Mouse (Mus musculus): ENCODE data around the gene 5430427O19Rik. TPM values are rescaled to one million over a fixed set of nuclear protein-coding genes. Genes with fewer than 3 reads are reported as not detected.

The 5430427O19Rik gene
- total and polyA plus RNA-seq, 2 experiments from 2014 or later: not detected

GRCm38 (mm10) chrX:85868079-85868478 lies 2.1 kb upstream of the 5430427O19Rik start:
- no peaks in the 10 kb centered on the region for H3K4me1 ChIP-seq (ENCODE audit: insufficient read depth, low read length)
- no peaks in the 10 kb centered on the region for H3K36me3 ChIP-seq (ENCODE audit: insufficient read depth, low read length)
- no peak overlapping the region for H3K9ac ChIP-seq (replicated peaks; ENCODE audit: low read length, poor library complexity, severe bottlenecking)
- no peak for TF ChIP-seq CTCF (IDR thresholded peaks at IDR 0.05)
- H3K9me3 ChIP-seq (ENCODE audit: low read length): no peaks in the 10 kb centered on the region
- WGBS: 80% methylated on average over 3 of the region's 3 CpGs
- no peak overlapping the region for H3K27ac ChIP-seq (ENCODE audit: low read depth, low read length)
- no peak overlapping the region for H3K4me3 ChIP-seq (ENCODE audit: low read depth, low read length)
- H3K4me2 ChIP-seq (ENCODE audit: low read depth, low read length, poor library complexity, severe bottlenecking): no peak overlapping the region
- DNase-seq (ENCODE audit: low spot score): no peak
- no peak for ATAC-seq (ENCODE audit: low FRiP score)
- H3K27me3 ChIP-seq (ENCODE audit: insufficient read depth, low read length): no peaks in the 10 kb centered on the region

- Histone ChIP-seq H3K4me1 (ENCODE audit: insufficient read depth, low read length) (no peaks in the 10 kb centered on the region), H3K4me2 (ENCODE audit: low read depth, low read length, poor library complexity, severe bottlenecking) (no peak overlapping the region), H3K27ac (ENCODE audit: low read depth, low read length) (no peak overlapping the region), H3K4me3 (ENCODE audit: low read depth, low read length) (no peak overlapping the region), H3K9me3 (ENCODE audit: low read length) (no peaks in the 10 kb centered on the region), H3K36me3 (ENCODE audit: insufficient read depth, low read length) (no peaks in the 10 kb centered on the region), H3K9ac (replicated peaks; ENCODE audit: low read length, poor library complexity, severe bottlenecking) (no peak overlapping the region), H3K27me3 (ENCODE audit: insufficient read depth, low read length) (no peaks in the 10 kb centered on the region)
- 93% methylated on average over 11 of the region's 11 CpGs for WGBS
- no peak for DNase-seq (ENCODE audit: low spot score)
- ATAC-seq (ENCODE audit: low FRiP score): no peak
- no peak for TF ChIP-seq CTCF (IDR thresholded peaks at IDR 0.05)
Observed at GRCm38 (mm10) chrX:85871371-85872056, 1.4 kb downstream of the 5430427O19Rik start.

GRCm38 (mm10) chrX:85874367-85874766 lies 4.2 kb downstream of the 5430427O19Rik start:
- Histone ChIP-seq H3K4me3 (ENCODE audit: low read depth, low read length) (no peak overlapping the region), H3K4me2 (ENCODE audit: low read depth, low read length, poor library complexity, severe bottlenecking) (no peak overlapping the region), H3K27me3 (ENCODE audit: insufficient read depth, low read length) (no peaks in the 10 kb centered on the region), H3K4me1 (ENCODE audit: insufficient read depth, low read length) (no peaks in the 10 kb centered on the region), H3K36me3 (ENCODE audit: insufficient read depth, low read length) (no peaks in the 10 kb centered on the region), H3K9me3 (ENCODE audit: low read length) (no peaks in the 10 kb centered on the region), H3K27ac (ENCODE audit: low read depth, low read length) (no peak overlapping the region), H3K9ac (replicated peaks; ENCODE audit: low read length, poor library complexity, severe bottlenecking) (no peak overlapping the region)
- ATAC-seq (ENCODE audit: low FRiP score): no peak
- no peak for TF ChIP-seq CTCF (IDR thresholded peaks at IDR 0.05)
- DNase-seq (ENCODE audit: low spot score): no peak
- 92% methylated on average over 4 of the region's 4 CpGs for WGBS

DNA sequence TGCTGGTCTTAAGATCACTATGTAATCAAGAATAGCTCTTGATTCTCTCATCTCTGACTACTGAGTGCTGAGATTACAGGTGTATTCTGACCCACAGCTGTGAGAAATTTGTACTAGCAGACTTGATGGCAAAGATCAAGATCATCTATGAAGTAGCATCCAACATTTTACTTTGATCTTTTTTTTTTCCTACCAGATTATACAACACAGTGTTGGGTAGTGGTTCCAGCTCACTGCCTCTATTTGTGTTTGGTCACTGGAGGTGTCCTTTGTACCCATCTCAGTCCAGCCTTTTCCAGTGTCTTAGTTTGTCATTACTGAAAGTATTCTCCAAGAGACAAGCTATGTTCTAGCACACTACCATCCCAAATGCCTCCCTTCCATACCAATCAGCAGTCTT lies 5.8 kb downstream of the 5430427O19Rik start:
- H3K4me3 ChIP-seq (ENCODE audit: low read depth, low read length): no peak overlapping the region
- H3K9me3 ChIP-seq (ENCODE audit: low read length): no peaks in the 10 kb centered on the region
- no peak overlapping the region for H3K9ac ChIP-seq (replicated peaks; ENCODE audit: low read length, poor library complexity, severe bottlenecking)
- DNase-seq (ENCODE audit: low spot score): no peak
- H3K4me2 ChIP-seq (ENCODE audit: low read depth, low read length, poor library complexity, severe bottlenecking): no peak overlapping the region
- no peak for TF ChIP-seq CTCF (IDR thresholded peaks at IDR 0.05)
- no peaks in the 10 kb centered on the region for H3K4me1 ChIP-seq (ENCODE audit: insufficient read depth, low read length)
- H3K27ac ChIP-seq (ENCODE audit: low read depth, low read length): no peak overlapping the region
- H3K36me3 ChIP-seq (ENCODE audit: insufficient read depth, low read length): no peaks in the 10 kb centered on the region
- no peak for ATAC-seq (ENCODE audit: low FRiP score)
- H3K27me3 ChIP-seq (ENCODE audit: insufficient read depth, low read length): no peaks in the 10 kb centered on the region

DNA sequence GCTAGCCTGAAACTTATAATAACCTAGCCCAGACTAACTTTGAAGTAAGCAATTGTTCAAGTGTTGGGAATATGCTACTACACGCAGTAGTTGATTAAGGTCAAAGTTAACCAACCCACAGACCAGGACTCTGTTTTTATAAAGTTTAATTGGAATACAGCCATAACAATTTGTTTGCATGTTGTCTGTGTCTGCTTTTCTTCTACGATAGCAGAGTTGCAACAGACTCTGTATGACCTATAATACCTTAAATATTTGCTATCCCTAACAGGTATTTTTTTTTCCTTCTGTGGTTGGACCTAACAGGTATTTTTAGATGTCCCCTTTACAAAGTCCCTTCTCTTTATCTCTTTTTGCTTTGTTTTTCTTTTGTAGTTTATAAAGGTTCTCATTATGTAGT lies 7.6 kb downstream of the 5430427O19Rik start:
- Histone ChIP-seq H3K4me3 (ENCODE audit: low read depth, low read length) (no peak overlapping the region), H3K9ac (replicated peaks; ENCODE audit: low read length, poor library complexity, severe bottlenecking) (no peak overlapping the region), H3K27ac (ENCODE audit: low read depth, low read length) (no peak overlapping the region), H3K27me3 (ENCODE audit: insufficient read depth, low read length) (no peaks in the 10 kb centered on the region), H3K4me2 (ENCODE audit: low read depth, low read length, poor library complexity, severe bottlenecking) (no peak overlapping the region), H3K4me1 (ENCODE audit: insufficient read depth, low read length) (no peaks in the 10 kb centered on the region), H3K9me3 (ENCODE audit: low read length) (no peaks in the 10 kb centered on the region), H3K36me3 (ENCODE audit: insufficient read depth, low read length) (no peaks in the 10 kb centered on the region)
- WGBS: 88% methylated on average over 2 of the region's 2 CpGs
- no peak for DNase-seq (ENCODE audit: low spot score)
- ATAC-seq (ENCODE audit: low FRiP score): no peak
- TF ChIP-seq CTCF (IDR thresholded peaks at IDR 0.05): no peak

- no peaks in the 10 kb centered on the region for H3K4me1 ChIP-seq (ENCODE audit: insufficient read depth, low read length)
- no peak overlapping the region for H3K9ac ChIP-seq (replicated peaks; ENCODE audit: low read length, poor library complexity, severe bottlenecking)
- H3K4me2 ChIP-seq (ENCODE audit: low read depth, low read length, poor library complexity, severe bottlenecking): no peak overlapping the region
- DNase-seq (ENCODE audit: low spot score) (no peak), ATAC-seq (ENCODE audit: low FRiP score) (no peak)
- no peak overlapping the region for H3K27ac ChIP-seq (ENCODE audit: low read depth, low read length)
- H3K27me3 ChIP-seq (ENCODE audit: insufficient read depth, low read length): no peaks in the 10 kb centered on the region
- no peaks in the 10 kb centered on the region for H3K9me3 ChIP-seq (ENCODE audit: low read length)
- no peak for TF ChIP-seq CTCF (IDR thresholded peaks at IDR 0.05)
- no peaks in the 10 kb centered on the region for H3K36me3 ChIP-seq (ENCODE audit: insufficient read depth, low read length)
- H3K4me3 ChIP-seq (ENCODE audit: low read depth, low read length): no peak overlapping the region
Observed at GRCm38 (mm10) chrX:85878293-85878692, 8.1 kb downstream of the 5430427O19Rik start.
